Mouse (Mus musculus) liver, embryonic 11.5 days (tissue): Measurements from ENCODE around the gene Magi1. TPM values are rescaled to one million over a fixed set of nuclear protein-coding genes. Genes with fewer than 3 reads are reported as not detected.

Experiments used
- ATAC-seq: fragments of 200-750 bp; cut with Nextera tagmentation; replicated peaks from 2 replicates; pipeline ENCODE4 v1.8.0; 2017; ENCODE audit warnings: moderate number of reproducible peaks, mild to moderate bottlenecking, moderate TSS enrichment, moderate library complexity; ENCODE audit not compliant: low FRiP score
- DNase-seq: peaks from one replicate; pipeline ENCODE4 v3.0.0-alpha.2; 2017; ENCODE audit warnings: low spot score
- H3K27ac ChIP-seq: fragments of 300-500 bp; sonication (generic); 2 replicates; pipeline ENCODE4 v1.5.1; 2014; ENCODE audit warnings: mild to moderate bottlenecking, low read depth, low read length, control low read depth
- H3K27me3 ChIP-seq: fragments of 300-500 bp; sonication (generic); replicated peaks from 2 replicates; pipeline ENCODE4 v1.6.1; 2014; ENCODE audit warnings: low read length, mixed read lengths; ENCODE audit not compliant: control insufficient read depth, insufficient read depth
- H3K36me3 ChIP-seq: fragments of 300-500 bp; sonication (generic); 2 replicates; pipeline ENCODE4 v1.6.1; 2014; ENCODE audit warnings: mild to moderate bottlenecking, low read length, moderate library complexity, mixed read lengths; ENCODE audit not compliant: control insufficient read depth, insufficient read depth
- H3K4me1 ChIP-seq: fragments of 300-500 bp; sonication (generic); replicated peaks from 2 replicates; pipeline ENCODE4 v1.6.1; 2014; ENCODE audit warnings: low read length, mixed read lengths; ENCODE audit not compliant: control insufficient read depth, insufficient read depth
- H3K4me2 ChIP-seq: fragments of 300-500 bp; sonication (generic); 2 replicates; pipeline ENCODE4 v1.6.1; 2014; ENCODE audit warnings: mild to moderate bottlenecking, control low read depth, moderate library complexity
- H3K4me3 ChIP-seq: fragments of 300-500 bp; sonication (generic); 2 replicates; pipeline ENCODE4 v1.5.1; 2014; ENCODE audit warnings: low read depth, low read length, control low read depth
- H3K9ac ChIP-seq: fragments of 300-500 bp; sonication (generic); 2 replicates; pipeline ENCODE4 v1.6.1; 2014; ENCODE audit warnings: low read depth, low read length, control low read depth
- H3K9me3 ChIP-seq: fragments of 300-500 bp; sonication (generic); 2 replicates; pipeline ENCODE4 v1.6.1; 2016; ENCODE audit warnings: low read length, inconsistent platforms, mixed read lengths; ENCODE audit not compliant: control insufficient read depth
- WGBS: fragments of 180-500 bp; shearing (Covaris S2); extraction: QIAGEN DNeasy Blood & Tissue Kit; methylation state at CpG from one replicate; pipeline ENCODE4 v1.1.7; 2014; 5-methylcytosine and 5-hydroxymethylcytosine counted together
- polyA plus RNA-seq: library from polyadenylated mRNA; unstranded; fragments of >200 nt; fragmentation: Nextera tagmentation; extraction: Ambion mirVana; gene quantifications from 2 replicates; pipeline ENCODE4 v1.2.1, GENCODE M21; 2014

Magi1 gene
- polyA plus RNA-seq, 1 experiment from 2014 or later = 4.6 TPM

- 71% methylated on average over 4 of the region's 4 CpGs for WGBS
- no peak overlapping the region for H3K4me3 ChIP-seq
- H3K27me3 ChIP-seq = no peaks in the 10 kb centered on the region
- no peak overlapping the region for H3K9ac ChIP-seq
- H3K27ac ChIP-seq = no peak overlapping the region
- no peaks in the 10 kb centered on the region for H3K4me1 ChIP-seq
- no peak overlapping the region for H3K4me2 ChIP-seq
- no peaks in the 10 kb centered on the region for H3K9me3 ChIP-seq
- ATAC-seq (no peak), DNase-seq (no peak)
- H3K36me3 ChIP-seq = no peaks in the 10 kb centered on the region
Measured at GRCm38 (mm10) chr6:93835211-93835610, 448.5 kb downstream of the Magi1 start.

GRCm38 (mm10) chr6:93828262-93828661 lies 455.5 kb downstream of the Magi1 start:
- 61% methylated on average over 6 of the region's 6 CpGs for WGBS
- H3K4me2 ChIP-seq = no peak overlapping the region
- H3K4me3 ChIP-seq = no peak overlapping the region
- no peaks in the 10 kb centered on the region for H3K36me3 ChIP-seq
- no peaks in the 10 kb centered on the region for H3K4me1 ChIP-seq
- no peaks in the 10 kb centered on the region for H3K27me3 ChIP-seq
- H3K27ac ChIP-seq = no peak overlapping the region
- H3K9ac ChIP-seq = no peak overlapping the region
- peaks cover 2% of the 10 kb centered on the region; the same call in 1 of the 2 replicates for H3K9me3 ChIP-seq
- DNase-seq (no peak), ATAC-seq (no peak)

- H3K27me3 ChIP-seq = no peaks in the 10 kb centered on the region
- DNase-seq = no peak
- H3K9me3 ChIP-seq = peaks cover 2% of the 10 kb centered on the region; the same call in 1 of the 2 replicates
- H3K4me2 ChIP-seq = no peak overlapping the region
- H3K27ac ChIP-seq = no peak overlapping the region
- no peak overlapping the region for H3K4me3 ChIP-seq
- WGBS = 39% methylated on average over 4 of the region's 4 CpGs
- no peak for ATAC-seq
- no peak overlapping the region for H3K9ac ChIP-seq
- no peaks in the 10 kb centered on the region for H3K36me3 ChIP-seq
- H3K4me1 ChIP-seq = no peaks in the 10 kb centered on the region
Measured at GRCm38 (mm10) chr6:93826875-93827274, 456.8 kb downstream of the Magi1 start.

- H3K9ac ChIP-seq = no peak overlapping the region
- no peak overlapping the region for H3K27ac ChIP-seq
- peaks cover 2% of the 10 kb centered on the region; the same call in 1 of the 2 replicates for H3K9me3 ChIP-seq
- H3K4me1 ChIP-seq = no peaks in the 10 kb centered on the region
- H3K4me3 ChIP-seq = no peak overlapping the region
- no peak for ATAC-seq
- DNase-seq = peak; percentile 15
- WGBS = 82% methylated on average over 9 of the region's 9 CpGs
- no peaks in the 10 kb centered on the region for H3K36me3 ChIP-seq
- H3K4me2 ChIP-seq = no peak overlapping the region
- H3K27me3 ChIP-seq = no peaks in the 10 kb centered on the region
Measured at GRCm38 (mm10) chr6:93822221-93822897, 461.4 kb downstream of the Magi1 start.

- ATAC-seq = no peak
Measured at GRCm38 (mm10) chr6:93821512-93821911, 462.2 kb downstream of the Magi1 start.

GRCm38 (mm10) chr6:93819888-93820287 lies 463.8 kb downstream of the Magi1 start:
- Histone ChIP-seq H3K36me3 (no peaks in the 10 kb centered on the region), H3K27me3 (no peaks in the 10 kb centered on the region), H3K9me3 (peaks cover 2% of the 10 kb centered on the region; the same call in 1 of the 2 replicates), H3K4me1 (no peaks in the 10 kb centered on the region), H3K4me2 (no peak overlapping the region), H3K27ac (no peak overlapping the region), H3K9ac (no peak overlapping the region), H3K4me3 (no peak overlapping the region)
- ATAC-seq (no peak), DNase-seq (peak; percentile 27)
- 71% methylated on average over 6 of the region's 6 CpGs for WGBS

More at GRCm38 (mm10) chr6:93821512-93821911, 462.2 kb downstream of the Magi1 start:
- H3K9ac ChIP-seq = no peak overlapping the region
- peaks cover 2% of the 10 kb centered on the region; the same call in 1 of the 2 replicates for H3K9me3 ChIP-seq
- H3K27ac ChIP-seq = no peak overlapping the region
- H3K4me2 ChIP-seq = no peak overlapping the region
- H3K4me3 ChIP-seq = no peak overlapping the region
- DNase-seq = no peak
- H3K4me1 ChIP-seq = no peaks in the 10 kb centered on the region
- WGBS = 85% methylated on average over 7 of the region's 7 CpGs
- H3K27me3 ChIP-seq = no peaks in the 10 kb centered on the region
- H3K36me3 ChIP-seq = no peaks in the 10 kb centered on the region

GRCm38 (mm10) chr6:93819282-93819681 lies 464.4 kb downstream of the Magi1 start:
- 92% methylated on average over 4 of the region's 4 CpGs for WGBS
- DNase-seq (no peak), ATAC-seq (no peak)
- Histone ChIP-seq H3K9me3 (peaks cover 2% of the 10 kb centered on the region; the same call in 1 of the 2 replicates), H3K27ac (no peak overlapping the region), H3K4me2 (no peak overlapping the region), H3K4me1 (no peaks in the 10 kb centered on the region), H3K4me3 (no peak overlapping the region), H3K27me3 (no peaks in the 10 kb centered on the region), H3K9ac (no peak overlapping the region), H3K36me3 (no peaks in the 10 kb centered on the region)

GRCm38 (mm10) chr6:93818494-93818893 lies 465.2 kb downstream of the Magi1 start:
- WGBS = 75% methylated on average over 4 of the region's 4 CpGs
- Histone ChIP-seq H3K36me3 (no peaks in the 10 kb centered on the region), H3K4me2 (no peak overlapping the region), H3K27me3 (no peaks in the 10 kb centered on the region), H3K9me3 (no peaks in the 10 kb centered on the region), H3K9ac (no peak overlapping the region), H3K4me3 (no peak overlapping the region), H3K4me1 (no peaks in the 10 kb centered on the region), H3K27ac (no peak overlapping the region)
- DNase-seq (no peak), ATAC-seq (no peak)

GRCm38 (mm10) chr6:93805407-93805936 lies 478.2 kb downstream of the Magi1 start:
- H3K4me1 ChIP-seq = no peaks in the 10 kb centered on the region
- H3K9me3 ChIP-seq = no peaks in the 10 kb centered on the region
- no peak overlapping the region for H3K27ac ChIP-seq
- ATAC-seq (no peak), DNase-seq (no peak)
- WGBS = 71% methylated on average over 5 of the region's 5 CpGs
- no peak overlapping the region for H3K4me2 ChIP-seq
- no peak overlapping the region for H3K9ac ChIP-seq
- H3K36me3 ChIP-seq = no peaks in the 10 kb centered on the region
- H3K27me3 ChIP-seq = no peaks in the 10 kb centered on the region
- no peak overlapping the region for H3K4me3 ChIP-seq
